Mouse (Mus musculus) hindbrain, embryonic 16.5 days (tissue): ENCODE data around the gene Rap1a. TPM values are rescaled to one million over a fixed set of nuclear protein-coding genes. Genes with fewer than 3 reads are reported as not detected.

Source experiments
- ATAC-seq: fragments of 200-750 bp; cut with Nextera tagmentation; 2 replicates; pipeline ENCODE4 v1.8.0; 2017; ENCODE audit warnings: moderate TSS enrichment, moderate library complexity
- H3K27ac ChIP-seq: fragments of 300-500 bp; sonication (generic); 2 replicates; pipeline ENCODE4 v1.5.1; 2014; ENCODE audit warnings: low read depth, mild to moderate bottlenecking, control low read depth, low read length, moderate library complexity
- H3K27me3 ChIP-seq: fragments of 300-500 bp; sonication (generic); replicated peaks from 2 replicates; pipeline ENCODE4 v1.6.1; 2014; ENCODE audit warnings: low read length; ENCODE audit not compliant: control insufficient read depth, insufficient read depth
- H3K36me3 ChIP-seq: fragments of 300-500 bp; sonication (generic); 2 replicates; pipeline ENCODE4 v1.6.1; 2014; ENCODE audit warnings: mild to moderate bottlenecking, low read length, moderate library complexity, mixed read lengths; ENCODE audit not compliant: control insufficient read depth, insufficient read depth
- H3K4me1 ChIP-seq: fragments of 300-500 bp; sonication (generic); 2 replicates; pipeline ENCODE4 v1.6.1; 2014; ENCODE audit warnings: low read depth, low read length; ENCODE audit not compliant: control insufficient read depth, insufficient read depth
- H3K4me2 ChIP-seq: fragments of 300-500 bp; sonication (generic); 2 replicates; pipeline ENCODE4 v1.6.1; 2014; ENCODE audit warnings: mild to moderate bottlenecking, low read length, control low read depth, moderate library complexity
- H3K4me3 ChIP-seq: fragments of 300-500 bp; sonication (generic); 2 replicates; pipeline ENCODE4 v1.5.1; 2014; ENCODE audit warnings: mild to moderate bottlenecking, low read length, control low read depth, moderate library complexity
- H3K9ac ChIP-seq: fragments of 300-500 bp; sonication (generic); 2 replicates; pipeline ENCODE4 v1.6.1; 2014; ENCODE audit warnings: low read depth, mild to moderate bottlenecking, control low read depth, low read length, moderate library complexity
- H3K9me3 ChIP-seq: fragments of 300-500 bp; sonication (generic); 2 replicates; pipeline ENCODE4 v1.6.1; 2014; ENCODE audit warnings: mild to moderate bottlenecking, low read length, moderate library complexity; ENCODE audit not compliant: control insufficient read depth
- WGBS: fragments of 180-500 bp; shearing (Covaris S2); extraction: QIAGEN DNeasy Blood & Tissue Kit; methylation state at CpG from one replicate; pipeline ENCODE4 v1.1.7; 2014; 5-methylcytosine and 5-hydroxymethylcytosine counted together
- polyA plus RNA-seq: library from polyadenylated mRNA; unstranded; fragments of >200 nt; fragmentation: Nextera tagmentation; extraction: Ambion mirVana; gene quantifications from 2 replicates; pipeline ENCODE4 v1.2.1, GENCODE M21; 2015

Gene Rap1a
- polyA plus RNA-seq, 1 experiment from 2014 or later = 79.2 TPM

DNA sequence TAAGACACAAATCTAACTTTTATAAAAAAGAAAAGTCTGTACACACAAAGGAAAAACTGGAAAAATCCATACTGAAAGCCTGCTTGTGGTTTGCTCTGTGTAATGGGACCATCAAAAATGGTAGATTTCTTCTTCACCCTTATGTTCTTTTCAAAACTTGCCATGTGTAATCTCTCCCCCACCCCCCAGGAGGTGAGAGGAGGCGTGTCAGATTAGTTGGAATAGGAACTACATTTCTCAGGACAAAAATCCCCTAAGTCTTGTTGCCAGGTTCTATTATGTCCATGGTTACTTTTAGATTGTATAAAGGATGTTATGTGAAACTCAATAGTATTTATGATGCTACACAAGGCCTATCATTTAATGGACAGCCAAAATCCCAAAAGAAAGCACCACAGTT lies 6.8 kb downstream of the Rap1a start:
- Histone ChIP-seq H3K9ac (no peak overlapping the region), H3K36me3 (no peaks in the 10 kb centered on the region), H3K9me3 (no peaks in the 10 kb centered on the region), H3K4me2 (no peak overlapping the region), H3K27me3 (no peaks in the 10 kb centered on the region), H3K27ac (no peak overlapping the region), H3K4me1 (peaks cover 10% of the 10 kb centered on the region), H3K4me3 (no peak overlapping the region)
- no peak for ATAC-seq
- 83% methylated on average over 1 of the region's 1 CpGs for WGBS

DNA sequence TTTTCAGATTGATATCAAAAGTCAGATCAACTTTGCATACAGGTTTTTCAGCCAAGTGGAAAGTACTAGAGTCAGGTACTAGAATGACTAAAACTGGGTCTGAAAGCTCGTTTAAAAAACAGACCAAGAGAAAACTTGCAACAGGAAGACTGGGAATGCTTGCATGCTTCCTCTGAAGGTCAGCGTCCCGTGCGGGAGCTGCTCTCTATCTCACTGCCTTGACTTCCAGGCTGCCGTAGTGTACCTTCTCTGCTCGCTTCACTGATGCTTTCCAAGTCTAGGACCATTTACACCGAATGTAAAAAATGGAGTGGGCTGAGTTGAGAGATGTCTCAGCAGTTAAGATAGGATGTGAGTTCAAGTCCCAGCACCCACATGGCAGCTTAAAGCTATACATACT lies 8.8 kb downstream of the Rap1a start:
- Histone ChIP-seq H3K27me3 (no peaks in the 10 kb centered on the region), H3K27ac (no peak overlapping the region), H3K9me3 (peaks cover 3% of the 10 kb centered on the region; the same call in 1 of the 2 replicates), H3K4me1 (no peaks in the 10 kb centered on the region), H3K4me2 (no peak overlapping the region), H3K4me3 (no peak overlapping the region), H3K9ac (no peak overlapping the region), H3K36me3 (no peaks in the 10 kb centered on the region)
- ATAC-seq = no peak
- 93% methylated on average over 7 of the region's 7 CpGs for WGBS

DNA sequence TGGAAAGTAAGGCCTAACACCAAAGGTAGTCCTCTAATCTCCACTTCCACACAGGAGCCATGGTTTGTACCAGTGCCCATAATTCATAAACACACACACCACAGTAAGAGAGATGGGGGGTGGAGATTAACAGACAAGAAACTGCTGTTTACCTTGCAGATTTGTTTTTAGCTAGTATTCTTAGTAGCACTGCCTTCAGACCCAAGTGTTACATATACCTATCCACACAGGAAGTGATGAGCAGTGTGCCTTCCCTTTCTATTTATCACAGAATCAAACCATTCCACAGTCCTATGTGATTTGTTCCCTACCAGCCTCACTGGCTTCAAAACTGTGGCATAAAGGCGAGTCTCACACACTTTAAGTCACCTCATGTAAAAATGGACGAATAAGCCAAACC lies 10.0 kb downstream of the Rap1a start:
- no peaks in the 10 kb centered on the region for H3K27me3 ChIP-seq
- no peak overlapping the region for H3K27ac ChIP-seq
- peaks cover 3% of the 10 kb centered on the region; the same call in 1 of the 2 replicates for H3K9me3 ChIP-seq
- no peaks in the 10 kb centered on the region for H3K36me3 ChIP-seq
- no peak overlapping the region for H3K4me2 ChIP-seq
- ATAC-seq = no peak
- no peak overlapping the region for H3K4me3 ChIP-seq
- no peaks in the 10 kb centered on the region for H3K4me1 ChIP-seq
- 96% methylated on average over 2 of the region's 2 CpGs for WGBS
- H3K9ac ChIP-seq = no peak overlapping the region

DNA sequence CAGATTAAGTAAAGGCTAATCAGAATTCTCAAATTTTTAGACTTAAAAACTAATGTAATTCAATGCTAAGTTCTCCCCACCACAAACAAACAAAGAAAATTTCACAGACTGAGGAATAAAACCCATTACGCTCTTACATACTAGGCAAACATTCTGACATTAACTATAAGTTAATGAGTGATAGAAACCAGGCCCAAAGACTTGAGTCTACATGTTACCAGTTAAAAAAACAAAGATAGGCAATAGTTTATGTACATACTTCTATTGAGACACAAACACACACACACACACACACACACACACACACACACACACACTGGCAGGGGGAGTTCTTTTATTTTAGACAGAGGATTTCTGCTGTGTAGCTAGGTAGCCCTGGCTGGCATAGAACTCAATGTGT lies 10.8 kb downstream of the Rap1a start:
- ATAC-seq = no peak
- 94% methylated on average over 1 of the region's 1 CpGs for WGBS
- H3K4me3 ChIP-seq = no peak overlapping the region
- no peak overlapping the region for H3K4me2 ChIP-seq
- no peak overlapping the region for H3K27ac ChIP-seq
- no peak overlapping the region for H3K9ac ChIP-seq
- peaks cover 3% of the 10 kb centered on the region; the same call in 1 of the 2 replicates for H3K9me3 ChIP-seq
- no peaks in the 10 kb centered on the region for H3K4me1 ChIP-seq
- H3K36me3 ChIP-seq = no peaks in the 10 kb centered on the region
- H3K27me3 ChIP-seq = no peaks in the 10 kb centered on the region

DNA sequence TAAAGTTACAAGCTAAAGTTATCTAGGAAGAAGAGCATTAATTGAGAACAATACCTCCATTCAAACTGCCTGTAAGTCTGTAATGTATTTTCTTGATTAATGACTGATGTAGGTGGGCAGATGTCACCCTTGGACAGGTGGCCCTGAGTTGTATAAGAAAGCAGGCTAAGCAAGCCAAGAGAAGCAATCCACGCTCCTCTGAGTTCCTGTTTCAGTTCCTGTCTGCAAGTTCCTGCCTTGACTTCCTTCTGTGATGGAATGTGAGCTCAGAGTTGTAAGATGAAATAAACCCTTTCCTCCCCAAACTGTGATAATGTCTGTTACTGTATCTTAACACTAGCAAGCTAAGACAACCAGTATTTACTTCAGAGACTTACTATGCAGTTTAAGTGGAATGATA lies 11.4 kb downstream of the Rap1a start:
- 95% methylated on average over 1 of the region's 1 CpGs for WGBS
- no peak overlapping the region for H3K27ac ChIP-seq
- ATAC-seq = no peak

DNA sequence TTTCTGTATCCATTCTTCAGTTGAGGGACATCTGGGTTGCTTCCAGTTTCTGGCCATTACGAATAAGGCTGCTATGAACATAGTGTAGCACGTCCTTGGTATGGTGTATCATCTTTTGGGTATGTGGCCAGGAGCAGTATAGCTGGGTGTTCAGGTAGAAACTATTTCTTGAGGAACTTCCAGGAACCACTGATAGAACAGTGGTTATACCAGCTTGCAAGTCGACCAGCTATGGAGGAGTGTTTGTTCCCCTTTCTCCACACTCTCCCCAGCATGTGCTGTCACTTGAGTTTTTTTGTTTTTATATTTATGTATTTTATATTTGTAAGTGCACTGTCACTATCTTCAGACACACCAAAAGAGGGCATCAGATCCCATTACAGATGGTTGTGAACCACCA lies 13.8 kb downstream of the Rap1a start:
- no peak overlapping the region for H3K9ac ChIP-seq
- no peak overlapping the region for H3K27ac ChIP-seq
- no peaks in the 10 kb centered on the region for H3K27me3 ChIP-seq
- H3K4me3 ChIP-seq = no peak overlapping the region
- no peaks in the 10 kb centered on the region for H3K36me3 ChIP-seq
- no peaks in the 10 kb centered on the region for H3K4me1 ChIP-seq
- H3K4me2 ChIP-seq = no peak overlapping the region
- no peak for ATAC-seq
- peaks cover 3% of the 10 kb centered on the region; the same call in 1 of the 2 replicates for H3K9me3 ChIP-seq
- 98% methylated on average over 3 of the region's 3 CpGs for WGBS

More for the DNA sequence above, 11.4 kb downstream of the Rap1a start:
- Histone ChIP-seq H3K4me2 (no peak overlapping the region), H3K9ac (no peak overlapping the region), H3K27me3 (no peaks in the 10 kb centered on the region), H3K36me3 (no peaks in the 10 kb centered on the region), H3K9me3 (peaks cover 3% of the 10 kb centered on the region; the same call in 1 of the 2 replicates), H3K4me3 (no peak overlapping the region), H3K4me1 (no peaks in the 10 kb centered on the region)

DNA sequence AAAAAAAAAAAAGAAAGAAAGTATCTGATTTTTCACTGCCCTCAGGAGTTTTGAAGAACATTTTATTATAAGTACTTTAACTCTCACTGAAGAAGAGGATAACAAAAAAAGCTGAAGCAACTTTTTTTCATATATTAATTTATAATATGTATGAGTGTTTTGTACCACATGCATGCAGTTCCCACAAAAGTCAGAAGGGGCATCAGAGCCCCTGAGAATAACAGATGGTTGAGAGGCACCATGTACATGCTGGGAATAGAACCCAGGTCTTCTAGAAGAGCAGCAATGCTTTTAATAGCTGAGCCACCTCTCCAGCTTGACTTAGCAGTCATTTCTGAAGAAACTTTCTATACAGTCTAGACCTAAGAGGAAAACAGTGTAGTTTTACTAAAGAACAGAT lies 15.3 kb downstream of the Rap1a start:
- no peaks in the 10 kb centered on the region for H3K36me3 ChIP-seq
- H3K9ac ChIP-seq = no peak overlapping the region
- no peak for ATAC-seq
- H3K4me2 ChIP-seq = no peak overlapping the region
- H3K27ac ChIP-seq = no peak overlapping the region
- no peaks in the 10 kb centered on the region for H3K27me3 ChIP-seq
- peaks cover 3% of the 10 kb centered on the region; the same call in 1 of the 2 replicates for H3K9me3 ChIP-seq
- no peaks in the 10 kb centered on the region for H3K4me1 ChIP-seq
- no peak overlapping the region for H3K4me3 ChIP-seq

DNA sequence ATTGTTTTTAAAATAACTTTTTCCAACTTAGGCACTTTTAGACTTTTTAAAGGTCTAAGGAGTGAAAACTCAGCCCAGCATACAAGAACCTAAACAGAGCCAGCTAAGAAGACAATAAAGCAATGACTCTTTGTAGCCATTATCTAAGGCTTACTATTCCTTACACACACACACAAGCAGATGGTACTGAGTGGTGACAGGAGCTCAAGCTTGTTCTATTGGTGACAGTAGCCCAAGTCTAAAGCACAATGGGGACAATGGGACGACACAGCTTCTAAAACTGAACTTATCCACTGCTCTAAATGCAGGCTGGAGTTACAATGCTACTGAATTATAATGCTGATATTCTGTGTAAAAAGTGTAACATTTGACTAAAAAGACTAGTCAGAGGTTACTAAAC lies 17.3 kb downstream of the Rap1a start:
- 6% methylated on average over 1 of the region's 1 CpGs for WGBS
- ATAC-seq = no peak
- no peak overlapping the region for H3K4me2 ChIP-seq
- no peak overlapping the region for H3K4me3 ChIP-seq
- H3K9ac ChIP-seq = no peak overlapping the region
- H3K9me3 ChIP-seq = peaks cover 3% of the 10 kb centered on the region; the same call in 1 of the 2 replicates
- H3K27me3 ChIP-seq = no peaks in the 10 kb centered on the region
- H3K27ac ChIP-seq = no peak overlapping the region
- H3K4me1 ChIP-seq = no peaks in the 10 kb centered on the region
- no peaks in the 10 kb centered on the region for H3K36me3 ChIP-seq

DNA sequence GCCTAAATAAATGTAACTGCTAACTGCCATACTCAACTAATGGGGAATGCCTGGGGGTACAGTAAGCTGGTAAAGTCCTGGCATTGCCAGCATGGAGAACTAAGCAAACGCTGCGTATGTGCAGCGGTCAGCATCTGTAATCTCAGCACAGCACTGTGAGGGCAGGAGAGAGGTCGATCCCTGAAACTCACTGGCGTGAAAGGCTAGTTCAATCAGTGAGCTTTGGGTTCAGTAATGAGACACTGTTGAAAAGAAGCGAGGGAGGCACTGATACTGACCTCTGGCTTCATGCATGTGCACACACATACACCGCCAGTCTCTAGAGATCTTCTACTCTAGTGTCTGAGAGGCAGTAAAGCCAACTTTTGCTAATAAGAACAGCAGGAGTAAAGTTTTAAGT lies 18.7 kb downstream of the Rap1a start:
- H3K9ac ChIP-seq = no peak overlapping the region
- H3K4me3 ChIP-seq = no peak overlapping the region
- no peak for ATAC-seq
- H3K9me3 ChIP-seq = no peaks in the 10 kb centered on the region
- H3K4me1 ChIP-seq = no peaks in the 10 kb centered on the region
- H3K27ac ChIP-seq = no peak overlapping the region
- H3K36me3 ChIP-seq = no peaks in the 10 kb centered on the region
- no peaks in the 10 kb centered on the region for H3K27me3 ChIP-seq
- WGBS = 63% methylated on average over 7 of the region's 7 CpGs
- H3K4me2 ChIP-seq = no peak overlapping the region

DNA sequence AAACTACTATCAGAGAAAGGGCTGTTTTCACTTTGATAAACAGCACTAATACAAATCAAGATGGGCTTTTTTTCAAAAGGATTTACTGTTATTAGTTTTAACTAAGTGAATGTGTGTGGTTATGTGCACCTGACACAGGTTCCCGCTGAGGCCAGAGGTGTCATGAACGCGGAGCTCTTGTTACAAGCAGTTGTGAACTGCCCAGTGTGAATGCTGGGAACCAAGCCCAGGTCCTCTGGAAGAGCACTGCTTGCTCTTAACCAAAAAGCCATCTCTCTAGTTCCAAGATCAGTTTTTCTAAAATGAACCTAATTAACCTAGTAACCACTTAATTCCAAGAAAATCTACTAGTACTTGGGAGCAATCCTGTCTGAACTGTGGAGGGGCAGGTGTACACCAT lies 23.1 kb downstream of the Rap1a start:
- Histone ChIP-seq H3K9me3 (no peaks in the 10 kb centered on the region), H3K4me1 (no peaks in the 10 kb centered on the region), H3K9ac (no peak overlapping the region), H3K4me3 (no peak overlapping the region), H3K27me3 (no peaks in the 10 kb centered on the region), H3K4me2 (no peak overlapping the region), H3K27ac (no peak overlapping the region), H3K36me3 (no peaks in the 10 kb centered on the region)
- no peak for ATAC-seq
- WGBS = 99% methylated on average over 3 of the region's 3 CpGs
